Mouse (Mus musculus) kidney, adult 18-20 months (tissue): Measurements from ENCODE around the gene A830031A19Rik.

Source experiments
- DNase-seq: peaks from one replicate; pipeline ENCODE4 v3.0.0; 2021

The A830031A19Rik gene

GRCm38 (mm10) chr11:24095236-24095635 is 20.4 kb upstream of the A830031A19Rik start:
- no peak for DNase-seq

GRCm38 (mm10) chr11:24094086-24094487 is 19.2 kb upstream of the A830031A19Rik start:
- DNase-seq, result no peak

DNA sequence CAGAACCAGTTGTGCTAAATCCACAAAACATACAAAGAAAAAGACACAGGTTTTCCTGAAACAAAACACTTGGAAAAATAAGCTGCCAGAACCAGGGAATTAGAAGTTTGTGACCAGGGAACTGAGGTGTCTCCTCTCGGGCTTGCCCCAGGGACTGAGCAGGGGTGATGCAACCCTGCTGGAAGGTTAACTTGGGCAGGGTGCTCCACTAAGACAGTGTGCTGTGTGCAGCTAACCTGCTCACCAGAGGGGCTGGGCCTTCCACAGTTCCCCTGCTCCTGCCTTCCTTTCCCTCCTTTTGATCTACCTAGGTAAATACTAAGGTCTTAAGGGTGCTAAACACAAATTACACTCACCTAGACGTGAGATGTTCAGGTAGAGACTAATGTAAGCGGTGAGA is 17.8 kb upstream of the A830031A19Rik start:
- DNase-seq, result no peak

DNA sequence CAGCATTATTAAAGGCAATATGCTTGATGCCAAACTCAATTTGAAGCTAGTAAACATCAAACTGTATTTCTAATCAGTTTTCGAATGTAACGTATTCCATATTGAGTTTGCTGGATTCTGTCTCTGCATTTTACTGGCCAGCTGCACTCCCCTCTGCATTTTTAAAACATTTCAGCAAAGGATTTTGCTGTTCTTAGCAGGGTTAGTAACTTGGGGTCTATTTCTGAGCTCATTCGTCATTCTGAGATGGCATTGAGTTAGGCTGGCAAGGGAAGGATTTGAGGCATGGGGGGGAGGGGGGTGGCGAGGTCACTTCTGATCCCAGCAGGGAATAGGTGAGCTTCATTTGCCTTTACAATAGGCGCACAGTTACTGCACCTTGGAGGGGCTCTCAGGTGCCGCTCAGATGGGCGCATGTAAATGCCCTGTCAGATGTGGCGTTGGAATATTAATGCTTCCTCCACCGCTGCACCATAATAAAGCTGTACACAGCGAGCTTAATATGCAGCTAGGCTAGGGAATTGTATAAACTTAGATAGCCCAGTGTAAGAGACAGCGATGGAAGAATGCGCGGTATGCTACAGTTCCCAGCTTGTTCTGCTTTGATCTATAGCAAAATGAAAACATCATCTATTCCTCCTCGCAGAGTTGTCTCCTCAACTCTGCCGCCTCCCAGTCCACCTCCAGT is 16.7 kb upstream of the A830031A19Rik start:
- DNase-seq, result no peak

DNA sequence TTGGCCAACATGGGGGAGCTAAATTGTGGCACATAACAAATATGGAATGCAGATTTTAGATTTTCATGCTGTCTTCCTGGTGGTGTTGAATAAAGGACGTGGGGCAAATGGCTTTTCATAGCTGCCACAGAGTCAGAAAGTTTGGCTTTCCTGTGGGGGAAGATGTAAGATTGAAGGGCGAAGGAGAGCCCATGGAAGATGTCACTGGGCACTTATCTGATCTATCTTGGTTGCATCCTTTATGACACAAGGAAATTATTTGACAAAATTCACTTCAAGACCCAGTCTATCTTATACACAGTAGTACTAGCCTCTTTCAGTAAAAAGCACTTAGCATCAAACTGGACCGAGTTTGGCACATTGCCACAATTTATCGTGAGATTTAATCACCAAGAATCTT is 15.6 kb upstream of the A830031A19Rik start:
- no peak for DNase-seq

GRCm38 (mm10) chr11:24087069-24087468 is 12.2 kb upstream of the A830031A19Rik start:
- DNase-seq, result no peak

DNA sequence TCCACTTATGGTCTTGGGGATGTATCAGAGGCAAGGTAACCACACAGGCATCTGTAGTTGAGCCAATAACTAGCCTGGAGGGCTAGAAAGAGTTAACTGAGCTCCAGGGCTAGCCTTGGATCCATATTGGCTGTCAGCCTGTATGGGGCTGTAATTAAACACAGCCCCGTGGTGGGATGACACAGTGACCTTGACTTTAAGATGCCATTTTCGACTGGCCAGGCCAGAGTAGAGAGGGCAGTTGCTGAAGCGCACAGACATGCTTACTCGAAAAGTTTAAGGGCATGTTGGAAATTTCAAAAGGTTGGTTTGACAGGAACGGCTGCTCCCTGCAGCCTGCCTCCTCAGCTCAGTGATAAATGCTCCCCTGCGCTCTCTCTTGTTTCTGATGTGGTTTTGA is 11.1 kb upstream of the A830031A19Rik start:
- no peak for DNase-seq

- DNase-seq, result no peak
Observed at GRCm38 (mm10) chr11:24084590-24084989, 9.7 kb upstream of the A830031A19Rik start.

- DNase-seq, result no peak
Observed at GRCm38 (mm10) chr11:24084077-24084476, 9.2 kb upstream of the A830031A19Rik start.

GRCm38 (mm10) chr11:24083423-24083822 is 8.6 kb upstream of the A830031A19Rik start:
- DNase-seq, result no peak

DNA sequence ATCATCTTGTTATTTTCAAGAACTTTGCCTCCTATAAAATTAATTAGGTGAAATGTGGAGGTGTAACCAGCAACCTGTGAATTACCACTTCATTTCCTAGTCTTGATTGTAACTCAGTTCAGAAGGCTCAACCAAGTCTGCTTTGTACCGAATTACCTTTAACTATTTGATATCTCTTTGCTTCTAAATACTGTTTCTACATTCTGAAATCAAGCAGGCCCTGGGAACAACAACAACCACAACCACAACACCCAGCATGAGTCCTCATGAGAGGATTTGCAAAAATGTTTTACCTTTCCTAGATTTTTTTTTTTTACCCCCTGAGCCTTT is 8.2 kb upstream of the A830031A19Rik start:
- no peak for DNase-seq

DNA sequence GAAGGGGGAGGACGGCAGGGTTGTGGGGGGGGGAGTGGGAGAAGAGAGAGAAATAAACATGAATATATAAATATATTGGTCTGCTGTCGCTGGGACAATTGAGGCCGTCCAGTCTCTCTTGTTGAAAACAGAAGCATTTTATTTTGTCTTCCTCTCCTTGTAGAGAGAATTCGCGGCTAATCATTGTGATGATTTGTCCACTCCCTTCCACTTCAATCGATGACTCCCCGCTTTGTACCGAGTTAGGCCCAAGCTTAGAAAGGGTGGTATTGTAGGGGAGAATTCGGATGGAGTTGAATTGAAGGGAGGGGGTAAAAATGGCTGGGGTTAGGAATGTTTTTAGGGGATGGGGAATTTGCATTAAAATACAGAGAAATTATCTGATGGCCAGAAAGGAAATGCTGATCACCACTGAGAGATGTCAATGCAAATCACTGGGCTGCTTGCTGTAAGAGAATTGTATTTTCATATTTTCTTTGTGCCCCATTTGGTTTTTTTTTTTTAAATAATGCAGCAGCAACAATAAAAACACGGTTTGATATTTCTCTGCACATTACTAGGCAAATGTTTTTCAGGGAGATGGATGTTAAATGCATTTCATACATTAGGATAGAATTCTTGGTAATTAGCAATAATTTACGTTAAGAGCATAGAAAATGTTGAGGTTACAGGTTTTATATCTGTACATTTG is 7.7 kb upstream of the A830031A19Rik start:
- no peak for DNase-seq

DNA sequence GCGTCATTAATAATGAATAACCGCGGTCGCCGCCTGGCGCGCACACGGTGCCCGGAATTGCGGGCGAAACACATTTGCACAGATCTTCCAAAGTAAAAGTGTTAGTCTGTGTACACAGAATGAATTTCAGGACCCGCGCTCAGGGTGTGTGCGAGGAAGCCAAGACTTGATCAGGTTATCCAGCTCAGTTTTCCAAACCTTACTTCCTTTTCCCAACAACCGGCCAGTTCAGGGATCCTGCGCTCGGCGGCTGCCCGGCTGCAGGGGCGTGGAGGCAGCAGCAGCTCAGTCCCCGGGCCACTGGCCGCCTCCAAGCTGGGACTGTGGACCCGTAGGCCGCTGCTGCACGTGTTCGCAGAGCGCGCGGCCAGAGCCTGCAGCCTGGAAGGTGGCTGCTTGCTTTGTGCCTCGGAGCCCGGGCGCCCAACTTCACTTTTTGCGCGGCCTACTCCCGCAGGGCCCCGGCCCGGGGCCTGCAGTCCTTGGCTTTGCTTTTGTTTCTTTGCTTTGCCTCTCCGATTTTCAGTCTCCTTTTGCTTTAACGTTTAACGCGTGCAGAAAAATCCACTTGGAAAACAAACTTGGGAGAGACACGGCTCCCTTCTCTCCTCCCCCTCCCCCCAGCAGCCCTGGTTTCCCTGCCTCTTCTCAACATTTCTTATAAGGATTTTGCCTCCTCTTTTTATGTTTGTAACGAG is 7.0 kb upstream of the A830031A19Rik start:
- peak; percentile 51 for DNase-seq

DNA sequence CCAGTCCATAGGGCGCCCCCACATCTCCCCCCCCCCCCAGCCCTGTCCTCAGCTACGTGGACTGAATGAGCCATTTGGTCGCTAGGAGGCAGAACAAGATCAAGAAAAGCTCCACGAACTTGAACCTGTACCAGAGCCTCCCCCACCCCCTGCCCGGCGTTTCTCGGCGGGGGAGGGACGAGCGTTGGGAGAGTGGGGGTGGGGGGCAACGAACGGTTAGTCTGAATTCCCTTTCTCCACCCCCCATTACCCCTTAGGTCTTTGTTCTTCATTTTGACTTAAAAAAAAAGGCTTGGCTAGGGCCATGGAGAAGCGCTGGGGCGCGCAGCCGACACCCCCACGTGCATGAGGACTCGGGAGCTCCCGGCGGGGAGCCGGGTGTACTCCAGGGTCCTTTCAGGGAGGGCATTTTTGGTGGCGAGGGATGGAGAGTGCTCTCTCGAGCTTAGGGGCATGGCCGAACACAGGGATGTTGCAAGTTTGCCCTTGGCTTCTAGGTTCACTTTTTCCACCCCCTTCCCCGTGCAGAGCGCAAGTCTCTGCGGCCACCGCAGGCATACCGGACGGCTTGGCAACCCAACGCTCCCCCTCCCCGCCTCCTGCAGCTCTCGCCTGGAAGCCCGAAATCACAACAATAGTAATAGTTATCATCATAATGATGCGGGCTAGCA is 6.3 kb upstream of the A830031A19Rik start:
- DNase-seq, result peak; percentile 36

GRCm38 (mm10) chr11:24080541-24080940 is 5.7 kb upstream of the A830031A19Rik start:
- DNase-seq, result no peak

GRCm38 (mm10) chr11:24079392-24080391 is 4.8 kb upstream of the A830031A19Rik start:
- DNase-seq, result peak; percentile 35

DNA sequence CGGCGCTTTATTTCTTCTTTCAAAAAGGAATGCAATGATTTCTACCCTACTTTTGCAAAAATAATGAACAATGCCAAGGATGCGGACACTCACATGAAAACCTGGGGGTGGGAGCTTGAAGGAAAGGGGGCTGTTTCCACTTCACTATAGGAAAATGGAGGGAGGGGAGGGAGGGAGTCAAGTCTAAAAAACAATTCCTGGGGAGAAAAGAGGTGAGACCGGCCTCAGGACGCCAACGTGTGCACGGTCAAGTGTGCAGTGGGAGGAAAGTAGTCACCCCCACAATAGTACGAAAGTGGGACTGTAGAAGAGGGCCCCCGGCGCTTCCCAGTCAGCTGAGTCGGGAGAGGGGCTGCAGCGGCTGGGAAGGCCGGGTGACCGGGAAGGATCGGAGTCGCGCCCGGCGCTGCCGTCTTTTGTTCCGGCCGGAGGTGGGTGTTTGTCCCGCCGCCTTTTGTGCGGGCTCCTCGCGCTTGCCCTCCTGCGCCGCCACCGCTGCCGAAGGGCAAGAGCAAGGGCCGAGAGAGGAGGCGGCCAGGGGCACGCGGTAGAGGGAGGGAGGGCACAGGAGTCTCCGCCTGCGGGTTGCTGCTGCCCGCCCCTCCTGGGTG is 4.0 kb upstream of the A830031A19Rik start:
- DNase-seq, result peak; percentile 38

- peak; percentile 13 for DNase-seq
Observed at GRCm38 (mm10) chr11:24077795-24078705, 3.2 kb upstream of the A830031A19Rik start, which contains the start of gene Bcl11a. Bcl11a (plus strand) TSS chr11:24078056.

- DNase-seq, result peak; percentile 53
Observed at GRCm38 (mm10) chr11:24076821-24077730, 2.2 kb upstream of the A830031A19Rik start.
